Mouse (Mus musculus): Measurements from ENCODE around the gene Fam19a3.

Gene Fam19a3

GRCm38 (mm10) chr3:104765021-104765420 is 16.6 kb downstream of the Fam19a3 start:
- DNase-seq (ENCODE audit: low spot score in 2 of 2) = peak; percentile 42 to 43

- DNase-seq (ENCODE audit: low spot score in 2 of 2) = peak; percentile 11 to 41
Measured at GRCm38 (mm10) chr3:104762103-104762863, 19.4 kb downstream of the Fam19a3 start.

- DNase-seq (ENCODE audit: low spot score in 2 of 2) = no peak
Measured at GRCm38 (mm10) chr3:104758869-104759268, 22.8 kb downstream of the Fam19a3 start.

- DNase-seq (ENCODE audit: low spot score in 2 of 2) = peak; percentile 46 to 61
Measured at GRCm38 (mm10) chr3:104758406-104758805, 23.2 kb downstream of the Fam19a3 start.

- DNase-seq (ENCODE audit: low spot score in 2 of 2) = peak; percentile 20 to 21
Measured at GRCm38 (mm10) chr3:104752845-104753244, 28.8 kb downstream of the Fam19a3 start.

GRCm38 (mm10) chr3:104743864-104744263 is 37.8 kb downstream of the Fam19a3 start:
- DNase-seq (ENCODE audit: low spot score in 2 of 2) = no peak

- no peak for DNase-seq (ENCODE audit: low spot score in 2 of 2)
Measured at GRCm38 (mm10) chr3:104743161-104743560, 38.5 kb downstream of the Fam19a3 start.

- DNase-seq (ENCODE audit: low spot score in 2 of 2) = no peak
Measured at GRCm38 (mm10) chr3:104741954-104742353, 39.7 kb downstream of the Fam19a3 start.

GRCm38 (mm10) chr3:104734654-104735053 is 47.0 kb downstream of the Fam19a3 start:
- no peak for DNase-seq (ENCODE audit: low spot score in 2 of 2)

- no peak for DNase-seq (ENCODE audit: low spot score in 2 of 2)
Measured at GRCm38 (mm10) chr3:104732907-104733306, 48.7 kb downstream of the Fam19a3 start.

- no peak for DNase-seq (ENCODE audit: low spot score in 2 of 2)
Measured at GRCm38 (mm10) chr3:104729270-104729839, 52.3 kb downstream of the Fam19a3 start.
